Mouse (Mus musculus): Measurements from ENCODE around the gene Gnb5.

GRCm38 (mm10) chr9:75283636-75284035 lies 22.5 kb upstream of the Gnb5 start:
- TF ChIP-seq CTCF (IDR thresholded peaks at IDR 0.05; ENCODE audit: low read depth) = no peak
- TF ChIP-seq EP300 (IDR thresholded peaks at IDR 0.05; ENCODE audit: low read depth) = no peak

All from heart, postnatal 0 days (tissue).